Mouse (Mus musculus) forebrain, postnatal 0 days (tissue): Measurements from ENCODE around the gene Mrc2. TPM values are rescaled to one million over a fixed set of nuclear protein-coding genes. Genes with fewer than 3 reads are reported as not detected.

ENCODE experiments used
- ATAC-seq: fragments of 200-750 bp; cut with Nextera tagmentation; 2 replicates; pipeline ENCODE4 v1.8.0; 2017; ENCODE audit warnings: mild to moderate bottlenecking, moderate library complexity
- DNase-seq: peaks from one replicate; pipeline ENCODE4 v3.0.0-alpha.2; 2015
- H3K27ac ChIP-seq: fragments of 300-500 bp; sonication (generic); 2 replicates; pipeline ENCODE4 v1.5.1; 2014; ENCODE audit warnings: low read depth, mild to moderate bottlenecking, antibody characterized with exemption, low read length, moderate library complexity, mixed read lengths
- H3K27me3 ChIP-seq: fragments of 300-500 bp; sonication (generic); 2 replicates; pipeline ENCODE4 v1.6.1; 2014; ENCODE audit warnings: mild to moderate bottlenecking, low read length, mixed read lengths; ENCODE audit not compliant: insufficient read depth
- H3K36me3 ChIP-seq: fragments of 300-500 bp; sonication (generic); 2 replicates; pipeline ENCODE4 v1.6.1; 2014; ENCODE audit warnings: mild to moderate bottlenecking, moderate library complexity; ENCODE audit not compliant: insufficient read depth
- H3K4me1 ChIP-seq: fragments of 300-500 bp; sonication (generic); 2 replicates; pipeline ENCODE4 v1.6.1; 2014; ENCODE audit warnings: antibody characterized with exemption; ENCODE audit not compliant: insufficient read depth
- H3K4me2 ChIP-seq: fragments of 300-500 bp; sonication (generic); 2 replicates; pipeline ENCODE4 v1.6.1; 2014; ENCODE audit warnings: low read depth, mild to moderate bottlenecking, moderate library complexity
- H3K4me3 ChIP-seq: fragments of 300-500 bp; sonication (generic); 2 replicates; pipeline ENCODE4 v1.5.1; 2014; ENCODE audit warnings: low read depth, low read length, mixed read lengths
- H3K9ac ChIP-seq: fragments of 300-500 bp; sonication (generic); 2 replicates; pipeline ENCODE4 v1.6.1; 2014; ENCODE audit warnings: mild to moderate bottlenecking
- H3K9me3 ChIP-seq: fragments of 300-500 bp; sonication (generic); 2 replicates; pipeline ENCODE4 v1.6.1; 2016; ENCODE audit warnings: low read length
- CTCF ChIP-seq: sonication (generic); IDR thresholded peaks from 2 replicates; pipeline ENCODE4 v1.5.1; 2016; ENCODE audit warnings: antibody characterized with exemption, control low read depth, low read depth
- WGBS: fragments of 180-500 bp; shearing (Covaris S2); extraction: QIAGEN DNeasy Blood & Tissue Kit; methylation state at CpG from one replicate; pipeline ENCODE4 v1.1.7; 2014; 5-methylcytosine and 5-hydroxymethylcytosine counted together
- polyA plus RNA-seq: library from polyadenylated mRNA; unstranded; fragments of >200 nt; fragmentation: Nextera tagmentation; extraction: Ambion mirVana; gene quantifications from 2 replicates; pipeline ENCODE4 v1.2.1, GENCODE M21; 2015
- total RNA-seq: library from RNA; depleted of rRNA; stranded (reverse); fragments of >200 nt; gene quantifications from 2 replicates; pipeline ENCODE4 v1.2.3, GENCODE M21; 2014

Gene Mrc2
- total and polyA plus RNA-seq, 2 experiments from 2014 or later: 2.4 to 13.2 TPM

DNA sequence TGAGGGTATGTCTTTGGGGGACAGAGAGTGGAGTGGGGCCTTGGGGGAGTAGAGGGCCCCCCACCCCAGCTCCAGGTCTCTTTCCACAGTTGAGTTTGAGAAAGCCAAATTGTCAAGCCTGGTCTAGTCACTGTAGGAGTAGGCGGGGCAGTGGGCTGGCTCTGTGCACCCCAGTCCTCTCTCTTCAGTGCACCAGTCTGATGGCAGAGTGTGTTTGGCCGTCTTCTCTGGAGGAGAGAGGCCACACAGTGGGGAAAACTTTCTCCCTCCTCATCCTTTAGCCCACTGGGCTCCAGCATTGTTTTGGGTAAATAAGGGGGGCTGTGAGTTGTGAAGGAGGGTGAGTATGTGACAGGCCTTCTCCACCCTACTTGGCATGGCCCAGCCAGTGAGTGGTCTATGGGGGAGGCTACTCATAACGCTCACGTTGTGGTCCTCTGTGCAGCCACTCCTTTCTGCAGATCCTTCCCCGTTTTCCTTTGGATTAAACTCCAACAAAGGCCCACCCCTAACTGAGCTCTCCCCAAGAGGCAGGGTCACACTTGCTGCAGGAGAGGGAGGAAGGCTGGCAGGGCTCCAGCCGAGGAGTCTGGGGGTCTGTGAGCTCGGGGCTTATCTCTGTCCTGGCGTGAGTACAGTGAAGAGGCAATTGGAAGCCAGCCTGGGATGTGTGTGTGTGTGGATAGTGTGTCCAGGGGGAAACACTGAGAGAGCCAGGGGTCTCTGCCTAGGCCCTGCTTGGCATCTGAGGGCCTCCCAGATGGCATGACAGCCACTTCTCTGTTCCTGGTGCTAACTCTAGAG, 41.6 kb downstream of the Mrc2 start:
- Histone ChIP-seq H3K36me3 (no peaks in the 10 kb centered on the region), H3K9ac (no peak overlapping the region), H3K4me1 (no peaks in the 10 kb centered on the region), H3K27me3 (no peaks in the 10 kb centered on the region), H3K27ac (no peak overlapping the region), H3K9me3 (no peaks in the 10 kb centered on the region), H3K4me2 (no peak overlapping the region), H3K4me3 (no peak overlapping the region)
- TF ChIP-seq CTCF: no peak
- ATAC-seq (peak; percentile 20; the same call in 1 of the 2 replicates), DNase-seq (no peak)
- WGBS: 42% methylated on average over 8 of the region's 8 CpGs

- no peak overlapping the region for H3K4me2 ChIP-seq
- 77% methylated on average over 12 of the region's 12 CpGs for WGBS
- no peaks in the 10 kb centered on the region for H3K4me1 ChIP-seq
- no peaks in the 10 kb centered on the region for H3K27me3 ChIP-seq
- no peak for ATAC-seq
- no peaks in the 10 kb centered on the region for H3K36me3 ChIP-seq
- TF ChIP-seq CTCF: no peak
- H3K27ac ChIP-seq: no peak overlapping the region
- no peaks in the 10 kb centered on the region for H3K9me3 ChIP-seq
- no peak for DNase-seq
- no peak overlapping the region for H3K4me3 ChIP-seq
- no peak overlapping the region for H3K9ac ChIP-seq
Measured at GRCm38 (mm10) chr11:105338596-105339390, 46.4 kb downstream of the Mrc2 start.

DNA sequence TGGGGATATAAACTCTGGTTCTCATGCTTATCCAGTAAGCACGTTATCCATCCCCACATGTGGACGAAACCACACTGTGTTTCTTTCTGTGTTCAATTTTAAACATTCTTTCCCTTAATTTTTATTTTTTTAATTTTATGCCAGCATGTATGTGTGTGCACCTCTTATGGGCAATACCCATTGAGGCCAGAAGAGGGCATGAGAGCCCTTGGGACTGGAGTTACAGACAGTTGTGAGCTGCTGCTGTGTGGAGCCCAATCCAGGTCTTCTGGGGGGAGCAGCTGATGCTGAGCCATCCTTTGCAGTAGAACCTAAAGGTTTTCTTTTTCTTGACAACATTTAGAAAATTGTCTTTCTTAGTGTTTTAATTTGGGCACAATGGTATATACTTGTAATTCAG, 52.8 kb downstream of the Mrc2 start:
- H3K27ac ChIP-seq: no peak overlapping the region
- WGBS: 75% methylated on average over 2 of the region's 2 CpGs

GRCm38 (mm10) chr11:105347162-105348161, 55.0 kb downstream of the Mrc2 start:
- peak; percentile 94 for TF ChIP-seq CTCF
- Histone ChIP-seq H3K4me3 (no peak overlapping the region), H3K27me3 (no peaks in the 10 kb centered on the region), H3K27ac (no peak overlapping the region), H3K9ac (0 out of 2 replicates have a peak overlapping the region, but pooled peaks have one; percentile 11), H3K4me2 (no peak overlapping the region), H3K36me3 (no peaks in the 10 kb centered on the region), H3K4me1 (no peaks in the 10 kb centered on the region), H3K9me3 (no peaks in the 10 kb centered on the region)
- peak; percentile 94 for ATAC-seq
- 60% methylated on average over 28 of the region's 28 CpGs for WGBS
- peak; percentile 92 for DNase-seq

More for the DNA sequence above, 52.8 kb downstream of the Mrc2 start:
- Histone ChIP-seq H3K4me2 (no peak overlapping the region), H3K9me3 (no peaks in the 10 kb centered on the region), H3K4me3 (no peak overlapping the region), H3K4me1 (no peaks in the 10 kb centered on the region), H3K9ac (no peak overlapping the region), H3K27me3 (no peaks in the 10 kb centered on the region), H3K36me3 (no peaks in the 10 kb centered on the region)
- DNase-seq (peak; percentile 32), ATAC-seq (no peak)
- TF ChIP-seq CTCF: peak; percentile 65

- no peaks in the 10 kb centered on the region for H3K36me3 ChIP-seq
- H3K4me1 ChIP-seq: no peaks in the 10 kb centered on the region
- H3K9me3 ChIP-seq: no peaks in the 10 kb centered on the region
- ATAC-seq (no peak), DNase-seq (no peak)
- no peak overlapping the region for H3K9ac ChIP-seq
- H3K4me2 ChIP-seq: no peak overlapping the region
- no peak for TF ChIP-seq CTCF
- no peaks in the 10 kb centered on the region for H3K27me3 ChIP-seq
- 96% methylated on average over 9 of the region's 9 CpGs for WGBS
- no peak overlapping the region for H3K4me3 ChIP-seq
- no peak overlapping the region for H3K27ac ChIP-seq
Measured at GRCm38 (mm10) chr11:105348495-105348982, 56.1 kb downstream of the Mrc2 start.

DNA sequence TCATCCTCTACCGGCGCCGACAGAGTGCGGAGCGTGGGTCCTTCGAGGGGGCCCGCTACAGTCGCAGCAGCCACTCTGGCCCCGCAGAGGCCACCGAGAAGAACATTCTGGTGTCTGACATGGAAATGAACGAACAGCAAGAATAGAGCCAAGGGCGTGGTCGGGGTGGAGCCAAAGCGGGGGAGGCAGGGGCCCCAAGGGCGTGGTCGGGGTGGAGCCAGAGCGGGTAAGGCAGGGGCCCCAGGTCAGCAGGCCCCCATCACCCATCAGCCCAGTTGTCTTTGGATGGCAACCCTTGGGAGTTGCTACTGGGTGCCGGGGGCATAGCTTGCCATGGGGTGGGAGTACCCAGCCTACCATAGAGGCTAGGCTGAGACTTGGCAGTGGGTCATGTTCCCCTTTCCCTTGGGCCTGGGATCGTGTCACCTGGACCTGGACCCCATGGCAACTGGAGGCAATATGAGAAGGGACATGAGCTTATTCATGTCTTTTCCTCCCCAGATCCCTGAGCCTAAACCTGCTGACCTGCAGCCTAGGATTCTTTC, 57.4 kb downstream of the Mrc2 start:
- DNase-seq: no peak
- Histone ChIP-seq H3K4me1 (no peaks in the 10 kb centered on the region), H3K27ac (no peak overlapping the region), H3K9me3 (no peaks in the 10 kb centered on the region), H3K4me2 (no peak overlapping the region), H3K27me3 (no peaks in the 10 kb centered on the region), H3K4me3 (no peak overlapping the region), H3K9ac (no peak overlapping the region), H3K36me3 (no peaks in the 10 kb centered on the region)
- no peak for ATAC-seq
- 95% methylated on average over 19 of the region's 19 CpGs for WGBS
- no peak for TF ChIP-seq CTCF
